Mouse (Mus musculus): Measurements from ENCODE around the gene Pilrb2.
"Not testable (repeated sequence)": the region's sequence is repeated elsewhere in the genome, so short reads cannot be mapped to it uniquely, and the experiment has no call there.

Pilrb2 gene

GRCm38 (mm10) chr5:137871644-137872380, at the start of gene Pilrb2:
Gene Pilrb2, minus strand, starts transcription at chr5:137871815.
- not testable (repeated sequence) for DNase-seq (ENCODE audit: low read depth, low spot score)

DNA sequence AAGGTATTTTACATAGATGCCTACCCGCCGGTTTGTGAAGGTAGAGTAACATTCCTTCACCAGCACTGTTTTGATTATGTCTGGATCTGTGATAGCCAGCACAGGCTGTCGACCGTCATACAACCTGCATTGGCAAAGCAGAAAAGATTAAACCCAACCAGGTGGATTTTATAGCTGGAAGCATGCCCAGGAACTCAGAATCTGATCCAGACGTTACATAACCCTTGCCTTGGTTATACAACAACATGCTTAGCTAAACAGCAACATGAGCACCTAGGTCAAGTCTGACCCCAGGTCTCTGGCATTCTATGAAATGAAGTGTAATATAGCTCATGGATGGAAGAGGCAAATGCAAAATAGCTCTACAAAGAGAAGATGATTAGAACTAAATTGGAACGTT, 43.9 kb upstream of the Pilrb2 start:
- DNase-seq (ENCODE audit: low read depth, low spot score): no peak

DNA sequence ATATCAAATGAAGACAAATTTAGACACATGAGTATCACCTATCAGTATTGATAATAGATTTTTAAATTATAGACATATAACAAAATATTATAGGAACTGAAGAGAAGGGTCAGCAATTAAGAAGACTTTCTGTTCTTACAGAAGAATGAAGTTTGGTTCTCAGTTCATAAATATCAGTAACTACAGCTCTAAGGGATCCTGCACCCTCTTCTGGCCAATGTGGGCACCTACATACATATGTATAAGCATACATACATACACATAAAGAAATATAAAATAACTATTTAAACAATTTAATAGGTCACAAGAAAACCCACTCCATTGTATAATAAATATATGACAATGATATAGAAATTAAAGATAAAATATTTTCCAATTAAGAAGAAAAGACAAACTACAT, 42.9 kb upstream of the Pilrb2 start:
- DNase-seq (ENCODE audit: low read depth, low spot score): peak; percentile 12

GRCm38 (mm10) chr5:137909564-137910262, 38.1 kb upstream of the Pilrb2 start:
- no peak for DNase-seq (ENCODE audit: low read depth, low spot score)

DNA sequence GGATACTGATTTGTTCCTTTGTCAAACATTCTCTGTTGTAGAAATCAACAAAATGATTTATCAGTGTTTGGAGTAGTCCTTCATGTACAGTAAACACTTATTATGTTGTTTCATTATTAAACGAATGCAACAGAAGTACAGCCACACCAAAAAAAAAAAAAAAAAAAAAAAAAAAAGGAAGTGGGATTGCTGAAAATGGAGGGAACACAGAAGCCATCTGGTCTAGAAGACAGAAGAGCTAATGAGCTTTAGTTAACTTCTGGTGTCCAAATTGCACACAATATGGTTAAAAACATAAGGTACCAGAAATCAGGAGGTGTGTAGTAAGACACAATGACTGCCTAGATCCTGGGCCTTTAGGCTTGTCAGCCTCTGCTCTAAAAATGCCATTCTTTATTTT, 26.2 kb upstream of the Pilrb2 start:
- no peak for DNase-seq (ENCODE audit: low read depth, low spot score)

GRCm38 (mm10) chr5:137892954-137893353, 21.3 kb upstream of the Pilrb2 start:
- DNase-seq (ENCODE audit: low read depth, low spot score): peak; percentile 13

- no peak for DNase-seq (ENCODE audit: low read depth, low spot score)
These were observed 16.1 kb upstream of the Pilrb2 start for GRCm38 (mm10) chr5:137887666-137888065.

DNA sequence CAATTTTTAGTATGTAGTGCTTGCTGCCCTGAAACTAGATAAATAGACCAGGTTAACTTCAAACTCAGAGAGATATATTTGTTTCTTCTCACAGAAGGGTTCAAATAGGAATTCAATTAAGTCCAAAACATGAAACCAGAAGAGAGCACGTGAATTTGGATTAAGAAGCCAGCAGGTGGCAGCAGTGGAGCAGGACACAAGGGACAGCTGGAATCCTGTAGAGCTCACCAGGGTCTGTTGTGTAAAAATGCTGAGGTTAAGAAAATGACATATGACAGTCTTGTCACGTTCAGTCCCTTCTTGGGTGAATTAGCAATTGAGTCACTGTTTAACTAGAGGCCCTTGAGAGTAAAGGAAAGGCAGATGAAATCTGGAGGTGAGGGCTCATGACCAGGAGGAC, 14.3 kb upstream of the Pilrb2 start:
- peak; percentile 44 for DNase-seq (ENCODE audit: low read depth, low spot score)

GRCm38 (mm10) chr5:137883345-137883744, 11.7 kb upstream of the Pilrb2 start:
- no peak for DNase-seq (ENCODE audit: low read depth, low spot score)

- no peak for DNase-seq (ENCODE audit: low read depth, low spot score)
These were observed 11.3 kb upstream of the Pilrb2 start for GRCm38 (mm10) chr5:137882922-137883321.

DNA sequence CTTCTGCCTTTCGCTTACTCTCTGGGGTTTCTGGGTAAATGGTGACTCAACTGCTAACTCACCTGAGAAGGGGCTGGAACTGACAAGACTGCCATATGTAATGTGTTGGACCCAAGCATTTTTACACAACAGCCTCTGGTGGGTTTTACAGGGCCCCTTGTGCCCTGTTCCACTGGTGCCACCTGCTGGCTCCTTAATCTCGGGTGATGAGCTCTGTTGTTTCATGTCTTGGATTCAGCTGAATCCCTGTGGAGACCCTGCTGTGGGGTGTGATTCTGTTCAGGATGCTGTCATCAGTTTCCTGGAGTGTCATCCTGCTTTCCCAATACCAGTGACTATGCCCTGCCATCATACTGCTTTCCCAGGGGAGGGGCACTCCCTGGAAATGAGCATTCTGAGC, 6.2 kb upstream of the Pilrb2 start:
- DNase-seq (ENCODE audit: low read depth, low spot score): peak; percentile 42

- DNase-seq (ENCODE audit: low read depth, low spot score): no peak
These were observed 3.4 kb upstream of the Pilrb2 start for GRCm38 (mm10) chr5:137875054-137875453.

- DNase-seq (ENCODE audit: low read depth, low spot score): not testable (repeated sequence)
These were observed 727 bp upstream of the Pilrb2 start for GRCm38 (mm10) chr5:137872381-137872702.

- not testable (repeated sequence) for DNase-seq (ENCODE audit: low read depth, low spot score)
These were observed 3.0 kb downstream of the Pilrb2 start for GRCm38 (mm10) chr5:137868600-137868999.

DNA sequence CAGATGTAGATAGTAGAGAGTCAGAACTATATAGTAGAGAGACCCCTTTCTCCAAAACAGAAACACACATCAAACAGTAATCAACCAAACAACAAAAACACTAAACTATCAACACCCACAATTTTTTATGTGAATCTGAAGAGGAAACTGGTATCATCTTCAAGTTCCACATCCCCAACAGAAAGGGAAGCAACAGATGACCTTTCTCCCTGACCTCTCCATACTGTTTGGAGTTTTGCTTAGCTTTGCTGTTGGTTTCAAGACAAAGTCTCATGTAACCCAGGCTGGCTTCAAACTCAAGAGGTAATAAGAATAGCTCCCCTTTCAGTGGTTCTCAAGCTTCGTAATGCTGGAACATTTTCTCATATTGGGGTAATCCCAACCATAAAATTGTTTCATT, 7.6 kb downstream of the Pilrb2 start:
- DNase-seq (ENCODE audit: low read depth, low spot score): not testable (repeated sequence)

DNA sequence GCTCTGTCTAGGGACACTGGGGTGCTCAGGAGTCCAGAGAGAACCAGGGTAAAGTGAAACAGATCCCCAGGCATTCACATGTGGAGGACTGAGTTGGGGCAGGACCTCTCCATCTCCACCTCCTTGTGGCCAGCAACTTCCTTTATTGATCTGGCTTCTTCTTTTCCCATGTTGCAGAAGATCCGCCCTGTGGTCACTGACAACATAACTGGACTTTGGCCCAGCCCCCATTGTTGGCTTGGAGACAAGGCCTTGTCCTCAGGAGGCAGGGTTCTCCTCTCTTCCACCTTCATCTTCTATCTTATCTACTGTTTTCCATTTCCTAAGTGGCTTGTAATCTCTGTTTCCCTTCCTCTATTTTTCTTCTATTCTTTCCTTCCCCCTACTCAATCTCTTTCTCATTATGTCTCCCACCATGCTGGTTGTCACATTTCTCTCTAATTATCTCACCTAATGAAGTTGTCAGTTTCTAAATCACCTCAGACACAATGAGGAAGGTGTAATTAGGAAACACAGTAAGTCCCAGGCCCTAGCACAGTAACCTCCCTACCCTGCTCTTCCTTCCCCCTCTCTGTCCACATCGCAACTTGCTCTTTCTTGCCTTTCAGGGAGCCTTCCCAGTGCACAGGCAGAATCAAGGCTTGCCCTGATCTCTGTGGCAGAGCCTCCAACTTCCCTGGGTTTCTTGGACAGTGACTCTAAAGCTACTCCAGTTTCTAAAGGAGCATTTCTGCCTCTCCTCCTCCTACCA, 13.5 kb downstream of the Pilrb2 start, which contains the start of gene Pilrb1:
Gene Pilrb1, minus strand, starts transcription at position 147 of the 751 bp plus-strand sequence.
- DNase-seq (ENCODE audit: low read depth, low spot score): not testable (repeated sequence)

- peak; percentile 3 for DNase-seq (ENCODE audit: low read depth, low spot score)
These were observed 14.7 kb downstream of the Pilrb2 start for GRCm38 (mm10) chr5:137856870-137857269.

DNA sequence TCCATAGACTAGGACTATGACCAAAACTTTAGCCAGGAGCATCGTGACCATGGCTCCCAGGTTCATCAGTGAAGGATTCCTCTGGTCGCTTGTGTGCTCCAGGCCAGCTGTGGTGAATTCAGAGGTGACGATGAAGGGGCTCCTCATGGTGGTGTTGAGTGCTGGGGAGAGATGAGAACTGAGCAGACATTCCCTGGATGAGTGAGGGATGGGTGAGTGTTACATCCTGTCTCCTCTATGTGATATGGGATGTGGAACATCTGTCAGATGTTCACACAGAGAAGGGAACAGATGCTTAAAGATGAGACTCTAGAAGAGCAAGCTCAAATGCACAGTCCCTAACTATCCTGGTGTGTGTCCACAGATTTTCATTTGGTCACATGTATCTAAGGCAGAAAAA, 16.7 kb downstream of the Pilrb2 start:
- not testable (repeated sequence) for DNase-seq (ENCODE audit: low read depth, low spot score)

GRCm38 (mm10) chr5:137850313-137850712, 21.3 kb downstream of the Pilrb2 start:
- not testable (repeated sequence) for DNase-seq (ENCODE audit: low read depth, low spot score)

- DNase-seq (ENCODE audit: low read depth, low spot score): not testable (repeated sequence)
These were observed 34.5 kb downstream of the Pilrb2 start for GRCm38 (mm10) chr5:137837110-137837509.

GRCm38 (mm10) chr5:137836611-137837010, 35.0 kb downstream of the Pilrb2 start:
- no peak for DNase-seq (ENCODE audit: low read depth, low spot score)

GRCm38 (mm10) chr5:137835966-137836520, 35.6 kb downstream of the Pilrb2 start, which contains the start of gene Pilra:
Gene Pilra, minus strand, starts transcription at chr5:137836281.
- DNase-seq (ENCODE audit: low read depth, low spot score): not testable (repeated sequence)
